Mouse (Mus musculus): ENCODE measurements around the gene Bloc1s6.

GRCm38 (mm10) chr2:122783730-122784129 is 45.4 kb downstream of the Bloc1s6 start:
- TF ChIP-seq GATA1 (IDR thresholded peaks at IDR 0.05; ENCODE audit: borderline replicate concordance, low read length) (no peak), FLI1 (IDR thresholded peaks at IDR 0.05; ENCODE audit: low read length) (no peak)
